Mouse (Mus musculus) cerebellum, adult 2 months (tissue): ENCODE measurements around the gene Nfatc4. TPM values are rescaled to one million over a fixed set of nuclear protein-coding genes. Genes with fewer than 3 reads are reported as not detected.

ENCODE experiments used
- DNase-seq, 2 experiments: peaks; one replicate each; pipeline ENCODE4 v3.0.0; 2021
- H3K27ac ChIP-seq: fragments of 200-500 bp; 2 replicates; pipeline ENCODE4 v1.5.1; 2012; ENCODE audit warnings: low read length, control low read depth, inconsistent platforms; ENCODE audit not compliant: insufficient read depth
- H3K27me3 ChIP-seq: fragments of 200-500 bp; 2 replicates; pipeline ENCODE4 v1.6.1; 2012; ENCODE audit warnings: inconsistent platforms, mild to moderate bottlenecking, low read length, moderate library complexity; ENCODE audit not compliant: control insufficient read depth, insufficient read depth
- H3K4me1 ChIP-seq: fragments of 200-500 bp; 2 replicates; pipeline ENCODE4 v1.6.1; 2011; ENCODE audit warnings: low read length; ENCODE audit not compliant: control insufficient read depth, insufficient read depth
- H3K4me3 ChIP-seq: fragments of 200-500 bp; replicated peaks from 2 replicates; pipeline ENCODE3; 2011; ENCODE audit warnings: mild to moderate bottlenecking, low read depth, low read length, control low read depth; ENCODE audit not compliant: insufficient read depth
- CTCF ChIP-seq: fragments of 200-500 bp; IDR thresholded peaks from 2 replicates; pipeline ENCODE4 v1.5.1; 2011; ENCODE audit warnings: low read depth, mild to moderate bottlenecking, control low read depth, low read length, moderate library complexity, borderline replicate concordance; ENCODE audit not compliant: insufficient read depth
- POLR2A ChIP-seq: fragments of 200-500 bp; IDR thresholded peaks from 2 replicates; pipeline ENCODE4 v1.6.1; 2011; ENCODE audit warnings: low read length, control low read depth, borderline replicate concordance; ENCODE audit not compliant: insufficient read depth
- WGBS: fragments of 180-500 bp; shearing (Covaris S2); methylation state at CpG from one replicate; pipeline ENCODE4 v1.1.7; 2018; 5-methylcytosine and 5-hydroxymethylcytosine counted together
- polyA plus RNA-seq: library from polyadenylated mRNA; depleted of rRNA; stranded (reverse); fragments of >200 nt; gene quantifications from 2 replicates; pipeline ENCODE4 v1.2.3, GENCODE M21; 2012

Nfatc4 gene
- polyA plus RNA-seq, 1 experiment = 1.7 TPM

- H3K4me3 ChIP-seq = no peak overlapping the region
These were observed 40.5 kb upstream of the Nfatc4 start for GRCm38 (mm10) chr14:55782361-55782960.

GRCm38 (mm10) chr14:55783171-55783957, 39.6 kb upstream of the Nfatc4 start:
- no peak overlapping the region for H3K4me3 ChIP-seq
- 1% methylated on average over 31 of the region's 31 CpGs for WGBS
- H3K27ac ChIP-seq = no peak overlapping the region
- no peaks in the 10 kb centered on the region; the same call in 1 of the 2 replicates for H3K27me3 ChIP-seq
- peak in 1 of 2 experiments; percentile 0 for DNase-seq
- H3K4me1 ChIP-seq = no peaks in the 10 kb centered on the region
- no peak for TF ChIP-seq POLR2A
- no peak for TF ChIP-seq CTCF

More at GRCm38 (mm10) chr14:55782361-55782960, 40.5 kb upstream of the Nfatc4 start:
- 62% methylated on average over 9 of the region's 9 CpGs for WGBS
- no peak for TF ChIP-seq POLR2A
- H3K4me1 ChIP-seq = no peaks in the 10 kb centered on the region
- H3K27me3 ChIP-seq = no peaks in the 10 kb centered on the region; the same call in 1 of the 2 replicates
- H3K27ac ChIP-seq = no peak overlapping the region
- peak; percentile 0 to 4 for DNase-seq

- H3K4me3 ChIP-seq = no peak within 1 kb of the TSS
- peak in 1 of 2 experiments; percentile 0 for DNase-seq
- no peaks in the 10 kb centered on the region; the same call in 1 of the 2 replicates for H3K27me3 ChIP-seq
- WGBS = 8% methylated on average over 13 of the region's 13 CpGs
- no peaks in the 10 kb centered on the region for H3K4me1 ChIP-seq
- TF ChIP-seq CTCF = no peak
- TF ChIP-seq POLR2A = no peak
- H3K27ac ChIP-seq = no peak within 1 kb of the TSS
These were observed 39.0 kb upstream of the Nfatc4 start, which contains the start of gene Adcy4 for GRCm38 (mm10) chr14:55783958-55784235. Adcy4 (minus strand) TSS chr14:55784095.

GRCm38 (mm10) chr14:55785195-55785594, 37.7 kb upstream of the Nfatc4 start:
- no peak overlapping the region for H3K4me3 ChIP-seq
- WGBS = 24% methylated on average over 6 of the region's 6 CpGs
- TF ChIP-seq POLR2A (no peak), CTCF (no peak)
- no peaks in the 10 kb centered on the region; the same call in 1 of the 2 replicates for H3K27me3 ChIP-seq
- DNase-seq = peak in 1 of 2 experiments; percentile 0
- H3K4me1 ChIP-seq = no peaks in the 10 kb centered on the region
- no peak overlapping the region for H3K27ac ChIP-seq

- 42% methylated on average over 11 of the region's 11 CpGs for WGBS
- Histone ChIP-seq H3K27me3 (no peaks in the 10 kb centered on the region; the same call in 1 of the 2 replicates), H3K4me3 (no peak overlapping the region), H3K27ac (no peak overlapping the region), H3K4me1 (no peaks in the 10 kb centered on the region)
- DNase-seq = no peak
- TF ChIP-seq POLR2A = no peak
- TF ChIP-seq CTCF = no peak
These were observed 35.2 kb upstream of the Nfatc4 start for GRCm38 (mm10) chr14:55787731-55788130.

GRCm38 (mm10) chr14:55788256-55789050, 34.5 kb upstream of the Nfatc4 start, which contains the start of gene Ripk3:
Ripk3 (minus strand) TSS chr14:55788865.
- Histone ChIP-seq H3K4me1 (no peaks in the 10 kb centered on the region), H3K4me3 (no peak within 1 kb of the TSS), H3K27ac (no peak within 1 kb of the TSS), H3K27me3 (no peaks in the 10 kb centered on the region; the same call in 1 of the 2 replicates)
- WGBS = 7% methylated on average over 40 of the region's 40 CpGs
- TF ChIP-seq POLR2A (no peak), CTCF (no peak)
- DNase-seq = no peak

- WGBS = 65% methylated on average over 2 of the region's 2 CpGs
- Histone ChIP-seq H3K4me1 (no peaks in the 10 kb centered on the region), H3K27me3 (no peaks in the 10 kb centered on the region), H3K4me3 (no peak overlapping the region), H3K27ac (no peak overlapping the region)
- TF ChIP-seq CTCF = no peak
- TF ChIP-seq POLR2A = no peak
- no peak for DNase-seq
These were observed 29.5 kb upstream of the Nfatc4 start for GRCm38 (mm10) chr14:55793461-55793860.

GRCm38 (mm10) chr14:55793946-55794345, 29.0 kb upstream of the Nfatc4 start:
- Histone ChIP-seq H3K4me1 (no peaks in the 10 kb centered on the region), H3K4me3 (no peak overlapping the region), H3K27me3 (no peaks in the 10 kb centered on the region), H3K27ac (no peak overlapping the region)
- no peak for DNase-seq
- TF ChIP-seq CTCF (no peak), POLR2A (no peak)
- WGBS = 69% methylated on average over 2 of the region's 2 CpGs
